Mouse (Mus musculus): ENCODE data around the gene Kif1c. TPM values are rescaled to one million over a fixed set of nuclear protein-coding genes. Genes with fewer than 3 reads are reported as not detected.

Kif1c gene
- polyA plus RNA-seq, 1 experiment from 2014 or later = 18.9 TPM

DNA sequence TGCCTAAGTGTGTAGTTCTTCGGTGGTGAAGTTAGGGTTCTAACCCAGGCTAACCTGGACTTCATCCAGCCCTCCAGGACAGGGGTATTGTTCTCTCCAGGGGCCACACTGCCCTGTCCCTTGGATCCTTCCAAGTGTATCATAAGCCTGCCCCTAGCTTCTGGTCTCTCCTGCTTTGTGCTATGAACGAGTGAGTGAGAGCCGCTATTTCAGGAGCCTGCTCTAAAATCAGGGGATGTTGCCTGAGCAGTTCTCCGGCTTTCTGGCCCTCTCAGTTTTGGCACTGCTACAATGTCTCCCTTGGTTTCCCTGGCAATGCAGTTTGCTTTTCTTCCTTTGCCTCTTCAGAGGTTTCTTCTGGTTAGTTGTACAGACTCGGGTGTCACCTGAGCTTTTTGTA, 30.8 kb downstream of the Kif1c start:
- Histone ChIP-seq H3K4me3 (ENCODE audit: control insufficient read depth in 1 of 2, insufficient read depth in 1 of 2, low read depth in 1 of 2, low read length in 2 of 2) (no peak overlapping the region), H3K27ac (replicated peaks in 1 of 2; ENCODE audit: control insufficient read depth in 1 of 2, insufficient read depth in 1 of 2, low read depth in 2 of 2, low read length in 2 of 2) (no peak overlapping the region), H3K9ac (ENCODE audit: low read length) (no peak overlapping the region), H3K4me2 (ENCODE audit: low read length) (no peak overlapping the region), H3K36me3 (ENCODE audit: control insufficient read depth, insufficient read depth, low read length) (peaks cover 39% of the 10 kb centered on the region), H3K27me3 (ENCODE audit: control insufficient read depth, insufficient read depth, low read length) (no peaks in the 10 kb centered on the region), H3K9me3 (ENCODE audit: control insufficient read depth, low read length) (no peaks in the 10 kb centered on the region), H3K4me1 (ENCODE audit: control insufficient read depth in 2 of 2, insufficient read depth in 2 of 2, low read length in 2 of 2) (peaks cover under 1 to 4% of the 10 kb centered on the region in 2 experiments; a peak in 1 of 4 replicates)
- 50% methylated on average over 5 of the region's 5 CpGs for WGBS
- no peak for ATAC-seq (ENCODE audit: insufficient number of reproducible peaks, insufficient read depth, low FRiP score, low read depth)

DNA sequence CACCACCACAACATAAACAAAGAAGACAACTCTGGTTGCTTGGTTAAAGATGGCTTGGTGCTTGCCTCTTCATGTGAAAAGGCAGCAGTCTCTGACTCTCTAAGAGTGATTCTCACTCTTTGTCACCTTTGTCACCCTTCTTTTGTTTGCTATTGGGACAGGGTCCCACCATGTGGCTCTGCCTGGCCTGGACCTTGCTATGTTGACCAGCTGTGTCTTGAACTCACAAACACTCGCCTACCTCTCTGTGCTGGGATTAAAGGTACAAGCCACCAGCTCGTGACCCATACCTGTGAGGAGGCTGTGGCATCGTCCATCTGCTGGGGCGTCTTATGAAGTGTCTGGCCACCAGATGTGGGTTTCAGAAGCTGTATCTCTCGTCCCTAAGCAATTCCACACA, 32.9 kb downstream of the Kif1c start:
- Histone ChIP-seq H3K4me3 (ENCODE audit: control insufficient read depth in 1 of 2, insufficient read depth in 1 of 2, low read depth in 1 of 2, low read length in 2 of 2) (no peak overlapping the region), H3K9me3 (ENCODE audit: control insufficient read depth, low read length) (no peaks in the 10 kb centered on the region), H3K36me3 (ENCODE audit: control insufficient read depth, insufficient read depth, low read length) (peaks cover 18% of the 10 kb centered on the region), H3K4me2 (ENCODE audit: low read length) (no peak overlapping the region), H3K27ac (replicated peaks in 1 of 2; ENCODE audit: control insufficient read depth in 1 of 2, insufficient read depth in 1 of 2, low read depth in 2 of 2, low read length in 2 of 2) (no peak overlapping the region), H3K9ac (ENCODE audit: low read length) (no peak overlapping the region), H3K27me3 (ENCODE audit: control insufficient read depth, insufficient read depth, low read length) (no peaks in the 10 kb centered on the region), H3K4me1 (ENCODE audit: control insufficient read depth in 2 of 2, insufficient read depth in 2 of 2, low read length in 2 of 2) (peaks cover 2 to 6% of the 10 kb centered on the region in 2 experiments; a peak in 2 of 4 replicates)
- no peak for ATAC-seq (ENCODE audit: insufficient number of reproducible peaks, insufficient read depth, low FRiP score, low read depth)
- 63% methylated on average over 5 of the region's 5 CpGs for whole genome bisulfite sequencing

- peaks cover 2 to 6% of the 10 kb centered on the region in 2 experiments; a peak in 2 of 4 replicates for H3K4me1 ChIP-seq (ENCODE audit: control insufficient read depth in 2 of 2, insufficient read depth in 2 of 2, low read length in 2 of 2)
- H3K27ac ChIP-seq (replicated peaks in 1 of 2; ENCODE audit: control insufficient read depth in 1 of 2, insufficient read depth in 1 of 2, low read depth in 2 of 2, low read length in 2 of 2) = no peak overlapping the region
- no peaks in the 10 kb centered on the region for H3K9me3 ChIP-seq (ENCODE audit: control insufficient read depth, low read length)
- no peaks in the 10 kb centered on the region for H3K36me3 ChIP-seq (ENCODE audit: control insufficient read depth, insufficient read depth, low read length)
- no peak overlapping the region for H3K4me2 ChIP-seq (ENCODE audit: low read length)
- no peaks in the 10 kb centered on the region for H3K27me3 ChIP-seq (ENCODE audit: control insufficient read depth, insufficient read depth, low read length)
- no peak overlapping the region for H3K9ac ChIP-seq (ENCODE audit: low read length)
- no peak for ATAC-seq (ENCODE audit: insufficient number of reproducible peaks, insufficient read depth, low FRiP score, low read depth)
- 39% methylated on average over 5 of the region's 5 CpGs for WGBS
- H3K4me3 ChIP-seq (ENCODE audit: control insufficient read depth in 1 of 2, insufficient read depth in 1 of 2, low read depth in 1 of 2, low read length in 2 of 2) = no peak overlapping the region
These were observed 37.4 kb downstream of the Kif1c start for GRCm38 (mm10) chr11:70737749-70738148.

- H3K36me3 ChIP-seq (ENCODE audit: control insufficient read depth, insufficient read depth, low read length) = no peaks in the 10 kb centered on the region
- H3K4me3 ChIP-seq (ENCODE audit: control insufficient read depth in 1 of 2, insufficient read depth in 1 of 2, low read depth in 1 of 2, low read length in 2 of 2) = no peak overlapping the region
- WGBS = 90% methylated on average over 3 of the region's 3 CpGs
These were observed 41.3 kb downstream of the Kif1c start for GRCm38 (mm10) chr11:70741603-70742002.

DNA sequence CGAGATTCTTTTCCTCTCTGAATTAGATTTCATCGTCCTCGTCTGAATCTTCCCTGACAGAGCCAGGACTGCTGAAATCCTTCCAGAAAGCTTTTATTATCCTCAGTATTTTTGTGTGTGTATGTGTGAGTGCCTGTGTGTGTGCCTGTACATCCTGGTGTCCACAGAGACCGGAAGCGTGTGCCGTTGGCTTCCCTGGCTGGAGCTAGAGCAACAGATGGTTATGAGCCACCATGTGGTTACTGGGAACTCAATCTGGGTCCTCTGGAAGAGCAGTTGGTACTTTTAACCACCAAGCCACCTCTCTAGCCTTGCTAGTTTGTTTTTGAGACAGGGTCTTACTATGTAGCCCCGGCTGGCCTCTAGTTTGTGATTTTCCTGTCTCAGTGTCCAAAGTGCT, 41.8 kb downstream of the Kif1c start:
- no peak overlapping the region for H3K4me3 ChIP-seq (ENCODE audit: control insufficient read depth in 1 of 2, insufficient read depth in 1 of 2, low read depth in 1 of 2, low read length in 2 of 2)
- no peaks in the 10 kb centered on the region for H3K27me3 ChIP-seq (ENCODE audit: control insufficient read depth, insufficient read depth, low read length)
- WGBS = 86% methylated on average over 7 of the region's 7 CpGs
- no peaks in the 10 kb centered on the region for H3K4me1 ChIP-seq (ENCODE audit: control insufficient read depth in 2 of 2, insufficient read depth in 2 of 2, low read length in 2 of 2)
- no peak overlapping the region for H3K27ac ChIP-seq (replicated peaks in 1 of 2; ENCODE audit: control insufficient read depth in 1 of 2, insufficient read depth in 1 of 2, low read depth in 2 of 2, low read length in 2 of 2)
- no peak for ATAC-seq (ENCODE audit: insufficient number of reproducible peaks, insufficient read depth, low FRiP score, low read depth)
- H3K36me3 ChIP-seq (ENCODE audit: control insufficient read depth, insufficient read depth, low read length) = no peaks in the 10 kb centered on the region
- H3K9ac ChIP-seq (ENCODE audit: low read length) = no peak overlapping the region
- H3K4me2 ChIP-seq (ENCODE audit: low read length) = no peak overlapping the region
- no peaks in the 10 kb centered on the region for H3K9me3 ChIP-seq (ENCODE audit: control insufficient read depth, low read length)

More at GRCm38 (mm10) chr11:70741603-70742002, 41.3 kb downstream of the Kif1c start:
- Histone ChIP-seq H3K27ac (replicated peaks in 1 of 2; ENCODE audit: control insufficient read depth in 1 of 2, insufficient read depth in 1 of 2, low read depth in 2 of 2, low read length in 2 of 2) (no peak overlapping the region), H3K4me1 (ENCODE audit: control insufficient read depth in 2 of 2, insufficient read depth in 2 of 2, low read length in 2 of 2) (no peaks in the 10 kb centered on the region), H3K27me3 (ENCODE audit: control insufficient read depth, insufficient read depth, low read length) (no peaks in the 10 kb centered on the region), H3K9ac (ENCODE audit: low read length) (no peak overlapping the region), H3K9me3 (ENCODE audit: control insufficient read depth, low read length) (no peaks in the 10 kb centered on the region), H3K4me2 (ENCODE audit: low read length) (no peak overlapping the region)
- no peak for ATAC-seq (ENCODE audit: insufficient number of reproducible peaks, insufficient read depth, low FRiP score, low read depth)

GRCm38 (mm10) chr11:70742581-70743459, 42.5 kb downstream of the Kif1c start:
- no peak for ATAC-seq (ENCODE audit: insufficient number of reproducible peaks, insufficient read depth, low FRiP score, low read depth)
- Histone ChIP-seq H3K27me3 (ENCODE audit: control insufficient read depth, insufficient read depth, low read length) (no peaks in the 10 kb centered on the region), H3K9ac (ENCODE audit: low read length) (no peak overlapping the region), H3K36me3 (ENCODE audit: control insufficient read depth, insufficient read depth, low read length) (no peaks in the 10 kb centered on the region), H3K4me2 (ENCODE audit: low read length) (no peak overlapping the region), H3K27ac (replicated peaks in 1 of 2; ENCODE audit: control insufficient read depth in 1 of 2, insufficient read depth in 1 of 2, low read depth in 2 of 2, low read length in 2 of 2) (no peak overlapping the region), H3K4me1 (ENCODE audit: control insufficient read depth in 2 of 2, insufficient read depth in 2 of 2, low read length in 2 of 2) (no peaks in the 10 kb centered on the region), H3K9me3 (ENCODE audit: control insufficient read depth, low read length) (no peaks in the 10 kb centered on the region), H3K4me3 (ENCODE audit: control insufficient read depth in 1 of 2, insufficient read depth in 1 of 2, low read depth in 1 of 2, low read length in 2 of 2) (no peak overlapping the region)
- 78% methylated on average over 12 of the region's 12 CpGs for WGBS

DNA sequence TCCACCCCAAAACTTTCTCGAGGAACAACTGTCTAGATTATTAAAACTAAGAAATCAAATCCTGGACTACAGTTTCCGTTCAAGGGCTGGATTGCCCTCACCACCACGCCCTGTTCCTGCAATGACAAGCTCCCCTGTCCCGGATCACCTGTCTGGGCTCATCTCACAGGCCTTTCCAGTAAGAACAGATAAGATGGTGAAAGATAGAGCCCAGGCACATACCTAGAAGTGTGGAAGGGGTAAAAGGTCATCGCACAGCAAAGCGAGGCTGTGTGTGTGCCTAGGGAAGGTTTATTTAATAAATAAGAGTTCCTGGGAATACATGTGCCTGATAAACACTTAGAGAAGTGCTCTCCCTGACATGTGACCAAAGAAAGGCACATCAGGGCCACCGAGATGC, 45.3 kb downstream of the Kif1c start:
- Histone ChIP-seq H3K4me3 (ENCODE audit: control insufficient read depth in 1 of 2, insufficient read depth in 1 of 2, low read depth in 1 of 2, low read length in 2 of 2) (no peak overlapping the region), H3K36me3 (ENCODE audit: control insufficient read depth, insufficient read depth, low read length) (no peaks in the 10 kb centered on the region), H3K4me2 (ENCODE audit: low read length) (no peak overlapping the region), H3K27ac (replicated peaks in 1 of 2; ENCODE audit: control insufficient read depth in 1 of 2, insufficient read depth in 1 of 2, low read depth in 2 of 2, low read length in 2 of 2) (no peak overlapping the region), H3K27me3 (ENCODE audit: control insufficient read depth, insufficient read depth, low read length) (no peaks in the 10 kb centered on the region), H3K9ac (ENCODE audit: low read length) (no peak overlapping the region), H3K9me3 (ENCODE audit: control insufficient read depth, low read length) (no peaks in the 10 kb centered on the region), H3K4me1 (ENCODE audit: control insufficient read depth in 2 of 2, insufficient read depth in 2 of 2, low read length in 2 of 2) (no peaks in the 10 kb centered on the region)
- no peak for ATAC-seq (ENCODE audit: insufficient number of reproducible peaks, insufficient read depth, low FRiP score, low read depth)
- 62% methylated on average over 7 of the region's 7 CpGs for WGBS
